Mouse (Mus musculus) c-Kit-negative CD71-positive TER-119-positive erythroid progenitor cells, embryonic 14.5 days (primary cell): ENCODE data around the gene Olfr1555-ps1.
"Not testable (repeated sequence)": the region's sequence is repeated elsewhere in the genome, so short reads cannot be mapped to it uniquely, and the experiment has no call there.

Source experiments
- DNase-seq: peaks from one replicate; pipeline ENCODE4 v3.0.0-alpha.2; 2013; ENCODE audit warnings: low read depth, low spot score

The Olfr1555-ps1 gene

DNA sequence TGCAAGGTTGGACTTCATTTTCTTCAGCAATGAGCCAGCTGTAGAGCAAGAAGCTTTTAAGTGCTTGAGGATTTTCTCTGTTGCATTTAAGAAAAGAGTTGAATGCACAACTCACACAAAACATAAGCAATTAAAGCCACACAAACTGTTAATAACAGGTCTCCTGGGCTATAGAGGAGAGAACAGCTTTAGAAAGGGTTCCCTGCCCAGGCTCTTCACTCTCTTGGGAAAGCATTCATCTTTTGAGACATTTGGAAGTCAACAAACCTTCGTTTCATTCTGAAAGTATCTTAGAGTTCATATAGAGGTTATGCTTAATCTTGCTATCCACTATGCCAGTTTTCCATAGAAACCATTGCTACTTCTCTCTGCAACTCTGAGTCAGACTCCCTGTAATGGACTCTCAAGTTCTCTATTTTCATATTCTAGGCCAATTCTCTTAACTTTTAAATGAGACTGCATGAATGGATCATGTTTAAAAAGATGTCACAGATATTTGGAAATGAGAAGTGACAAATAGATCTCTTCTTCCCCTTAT, at the start of gene Olfr1555-ps1:
TSS of gene Olfr1555-ps1 (minus strand) at position 51 of the 538 bp plus-strand sequence.
- not testable (repeated sequence) for DNase-seq

DNA sequence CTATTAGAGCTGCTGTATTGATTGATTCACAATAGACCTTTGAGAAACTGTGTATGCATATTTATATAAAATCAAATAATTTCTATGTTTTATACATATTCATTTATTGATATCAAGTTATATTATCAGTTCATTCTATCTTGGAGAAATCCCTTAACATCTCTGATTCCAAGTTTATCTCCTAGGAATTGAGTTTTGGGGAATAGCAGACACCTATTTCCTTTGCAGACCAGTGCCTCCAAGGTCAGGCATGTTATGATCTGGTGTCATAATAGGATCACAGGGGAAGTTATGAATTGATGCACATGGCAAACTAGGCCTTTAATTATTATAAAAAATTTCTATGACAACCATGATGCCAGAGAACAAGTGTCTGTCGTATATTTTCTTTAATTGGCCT, 30.4 kb upstream of the Olfr1555-ps1 start, which contains the start of gene Olfr1431:
TSS of gene Olfr1431 (plus strand) at position 301 of the 400 bp plus-strand sequence.
- no peak for DNase-seq

DNA sequence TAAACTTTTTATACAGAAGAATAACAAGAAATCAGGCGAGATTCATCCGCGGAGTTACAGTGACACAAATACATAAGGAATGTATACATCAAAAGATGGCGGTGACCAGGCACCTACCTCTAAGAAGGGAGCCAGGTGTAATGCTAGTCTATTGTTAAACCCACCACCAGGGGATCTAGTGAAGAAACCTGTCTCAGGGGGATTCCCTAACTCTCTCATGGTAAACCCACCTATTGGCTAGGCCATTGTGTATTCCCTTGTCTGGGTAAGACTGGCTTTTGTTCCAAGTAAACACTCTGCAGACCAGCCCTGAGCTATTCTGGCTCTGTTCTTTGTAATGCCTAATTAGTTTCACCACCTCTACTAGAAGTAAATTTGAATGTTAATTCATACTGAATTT, 29.2 kb upstream of the Olfr1555-ps1 start:
- DNase-seq = not testable (repeated sequence)

DNA sequence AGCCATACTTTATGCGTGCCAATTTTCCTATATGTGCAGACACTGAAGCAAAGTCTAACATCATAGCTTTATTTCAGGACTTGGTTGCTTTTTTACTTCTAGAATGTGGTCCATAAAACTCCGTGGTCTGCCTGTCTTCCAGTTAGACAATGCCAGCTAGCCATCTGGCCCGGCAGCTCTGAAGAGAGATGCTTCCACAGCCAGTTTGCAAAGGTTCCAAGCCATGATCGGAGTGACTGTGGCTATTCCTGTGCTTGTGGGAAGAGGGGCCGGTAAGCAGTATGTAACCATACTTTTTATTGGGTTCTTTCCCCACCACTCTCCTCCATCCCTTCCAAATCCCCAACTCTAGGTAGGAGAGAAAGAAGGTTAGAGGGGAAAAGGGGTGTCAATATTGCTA, 5.5 kb upstream of the Olfr1555-ps1 start:
- DNase-seq = not testable (repeated sequence)

DNA sequence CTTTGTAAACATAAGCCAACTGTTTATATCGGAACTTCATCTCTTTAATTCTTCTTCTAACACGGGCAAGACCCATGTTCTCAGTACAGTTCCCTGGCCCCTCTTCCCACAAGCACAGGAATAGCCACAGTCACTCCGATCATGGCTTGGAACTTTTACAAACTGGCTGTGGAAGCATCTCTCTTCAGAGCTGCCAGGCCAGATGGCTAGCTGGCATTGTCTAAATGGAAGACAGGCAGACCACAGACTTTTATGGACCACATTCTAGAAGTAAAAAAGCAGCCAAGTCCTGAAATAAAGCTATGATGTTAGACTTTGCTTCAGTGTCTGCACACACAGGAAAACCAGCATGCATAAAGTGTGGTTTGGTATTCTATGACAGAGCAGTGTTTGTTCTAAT, 24.5 kb downstream of the Olfr1555-ps1 start:
- no peak for DNase-seq

DNA sequence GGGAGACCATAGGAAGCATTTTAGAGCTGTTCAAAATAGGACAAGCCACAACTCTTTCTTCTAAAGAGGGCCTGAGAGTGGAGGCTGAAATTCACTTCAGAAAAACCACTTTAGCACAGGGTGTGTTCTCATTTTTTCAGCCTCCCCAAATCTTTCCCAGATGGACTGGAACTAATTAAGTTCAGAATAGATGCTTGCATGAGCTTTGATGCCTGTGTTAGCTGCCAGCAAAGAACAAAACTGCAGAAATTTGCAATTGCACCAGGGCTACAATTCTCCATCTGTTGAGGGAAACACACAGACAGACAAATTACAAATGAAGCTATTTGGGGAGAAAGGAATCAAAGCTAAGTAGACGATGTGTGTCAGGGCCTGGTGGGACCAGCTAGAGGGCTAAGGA, 26.6 kb downstream of the Olfr1555-ps1 start:
- no peak for DNase-seq

DNA sequence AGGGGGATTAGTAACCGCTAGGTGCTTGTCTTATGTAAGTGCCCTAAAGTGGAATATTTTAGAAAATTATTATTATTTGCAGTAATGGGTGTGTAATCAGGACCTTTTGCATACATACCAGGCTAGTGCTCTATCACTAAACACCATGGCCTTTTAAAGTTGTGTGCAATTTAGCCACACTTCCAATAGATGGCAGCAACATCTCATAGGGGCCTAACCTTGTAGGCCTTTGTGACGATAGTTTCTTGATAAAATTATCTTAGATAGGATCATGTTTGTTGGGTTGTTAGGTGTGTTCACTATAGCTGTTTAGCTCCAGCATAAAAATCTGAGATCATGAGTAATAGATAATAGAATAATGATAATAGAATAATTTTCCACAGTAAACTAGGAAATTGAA, 35.6 kb downstream of the Olfr1555-ps1 start:
- no peak for DNase-seq

DNA sequence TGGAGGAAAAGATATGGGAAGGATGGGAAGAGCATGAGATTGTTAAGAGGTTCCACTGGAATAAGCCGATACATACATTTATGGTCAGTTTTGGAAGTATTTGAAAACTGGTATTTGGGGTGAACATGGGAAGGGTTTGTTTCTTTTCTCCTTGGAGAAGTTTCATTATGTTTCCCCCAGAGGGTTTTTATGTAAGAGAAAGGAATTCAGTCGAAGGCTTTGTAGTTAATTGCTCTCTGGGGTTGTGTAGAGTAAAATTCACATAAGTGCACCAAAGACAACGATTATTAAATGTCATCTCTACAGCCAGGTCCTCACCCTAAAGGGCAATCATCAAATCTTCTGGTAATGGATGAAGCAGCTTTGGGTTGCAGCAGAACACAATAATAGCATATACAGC, 46.8 kb downstream of the Olfr1555-ps1 start, which contains the start of gene Olfr76:
TSS of gene Olfr76 (minus strand) at position 101 of the 400 bp plus-strand sequence.
- no peak for DNase-seq

DNA sequence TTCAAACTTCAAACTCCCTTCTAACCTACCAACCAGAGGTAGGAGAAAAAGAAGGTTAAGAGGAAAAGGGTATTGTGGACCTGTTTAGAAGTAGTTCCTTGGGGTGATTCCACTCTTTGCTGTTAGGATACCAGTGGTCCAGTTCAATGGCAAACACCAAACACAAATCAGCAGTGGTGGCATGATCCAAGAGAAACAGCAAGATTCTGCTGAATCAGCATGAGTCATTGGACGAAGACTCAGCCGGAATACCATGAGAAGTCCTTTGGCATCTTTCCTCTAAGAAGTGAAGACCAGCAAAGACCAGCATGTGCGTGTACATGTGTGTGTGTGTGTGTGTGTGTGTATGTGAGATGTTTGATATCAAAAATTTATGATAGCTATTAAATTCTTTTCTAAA, 53.4 kb downstream of the Olfr1555-ps1 start:
- no peak for DNase-seq

DNA sequence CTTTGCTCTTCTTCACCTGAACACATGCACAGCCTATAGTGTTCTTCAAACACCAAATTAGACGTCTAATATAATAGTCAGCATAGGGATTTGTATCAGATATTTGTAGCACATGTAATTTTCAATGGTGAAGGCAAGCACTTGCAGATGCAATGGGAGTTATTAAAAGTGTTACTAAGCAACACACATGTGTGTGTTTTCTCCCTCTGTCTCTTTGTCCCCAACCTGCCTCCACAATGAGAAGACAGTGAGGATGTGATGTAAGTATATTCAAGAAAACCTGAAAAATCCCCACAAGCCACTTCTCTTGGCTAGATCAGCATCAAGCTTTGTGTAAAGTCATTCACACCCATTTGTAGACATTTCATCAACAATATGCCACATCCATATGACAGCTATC, 54.1 kb downstream of the Olfr1555-ps1 start, which contains the start of gene Olfr1428:
TSS of gene Olfr1428 (minus strand) at position 101 of the 400 bp plus-strand sequence.
- DNase-seq = no peak
